Mouse (Mus musculus) heart, embryonic 14.5 days (tissue): ENCODE results near the gene Synpo2. TPM values are rescaled to one million over a fixed set of nuclear protein-coding genes. Genes with fewer than 3 reads are reported as not detected.

Experiments
- ATAC-seq: fragments of 200-750 bp; cut with Nextera tagmentation; 2 replicates; pipeline ENCODE4 v1.8.0; 2017; ENCODE audit warnings: low read depth, moderate TSS enrichment; ENCODE audit not compliant: insufficient number of reproducible peaks, insufficient read depth, low FRiP score
- H3K27ac ChIP-seq, 2 experiments: fragments of 200-500 bp in 1 of 2; fragments of 300-500 bp in 1 of 2; sonication (generic) in 1 of 2; replicated peaks in 1 of 2; 2 replicates each; pipeline ENCODE4 v1.5.1; 2012 to 2014; ENCODE audit warnings: low read depth in 2 of 2, low read length in 2 of 2, control low read depth in 1 of 2, mild to moderate bottlenecking in 1 of 2, mixed read lengths in 1 of 2; ENCODE audit not compliant: control insufficient read depth in 1 of 2, insufficient read depth in 1 of 2
- H3K27me3 ChIP-seq: fragments of 300-500 bp; sonication (generic); 2 replicates; pipeline ENCODE4 v1.6.1; 2014; ENCODE audit warnings: mild to moderate bottlenecking, low read length, control low read depth; ENCODE audit not compliant: control insufficient read depth, insufficient read depth
- H3K36me3 ChIP-seq: fragments of 300-500 bp; sonication (generic); 2 replicates; pipeline ENCODE4 v1.6.1; 2014; ENCODE audit warnings: mild to moderate bottlenecking, control low read depth, low read length, mixed read lengths; ENCODE audit not compliant: control insufficient read depth, insufficient read depth
- H3K4me1 ChIP-seq, 2 experiments: fragments of 200-500 bp in 1 of 2; fragments of 300-500 bp in 1 of 2; sonication (generic) in 1 of 2; 2 replicates each; pipeline ENCODE4 v1.6.1; 2012 to 2014; ENCODE audit warnings: low read length in 2 of 2, control low read depth in 1 of 2, mixed read lengths in 1 of 2; ENCODE audit not compliant: control insufficient read depth in 2 of 2, insufficient read depth in 2 of 2
- H3K4me2 ChIP-seq: fragments of 300-500 bp; sonication (generic); 2 replicates; pipeline ENCODE4 v1.6.1; 2014; ENCODE audit warnings: mild to moderate bottlenecking, low read length
- H3K4me3 ChIP-seq, 2 experiments: fragments of 200-500 bp in 1 of 2; fragments of 300-500 bp in 1 of 2; sonication (generic) in 1 of 2; 2 replicates each; pipeline ENCODE4 v1.5.1; 2012 to 2014; ENCODE audit warnings: low read length in 2 of 2, mild to moderate bottlenecking in 2 of 2, control low read depth in 1 of 2, low read depth in 1 of 2, moderate library complexity in 1 of 2; ENCODE audit not compliant: control insufficient read depth in 1 of 2, insufficient read depth in 1 of 2
- H3K9ac ChIP-seq: fragments of 300-500 bp; sonication (generic); 2 replicates; pipeline ENCODE4 v1.6.1; 2014; ENCODE audit warnings: mild to moderate bottlenecking, low read length
- H3K9me3 ChIP-seq: fragments of 300-500 bp; sonication (generic); 2 replicates; pipeline ENCODE4 v1.6.1; 2016; ENCODE audit warnings: low read length, control low read depth; ENCODE audit not compliant: control insufficient read depth
- WGBS: fragments of 180-500 bp; shearing (Covaris S2); extraction: QIAGEN DNeasy Blood & Tissue Kit; methylation state at CpG from one replicate; pipeline ENCODE4 v1.1.7; 2014; 5-methylcytosine and 5-hydroxymethylcytosine counted together
- polyA plus RNA-seq: library from polyadenylated mRNA; unstranded; fragments of >200 nt; fragmentation: Nextera tagmentation; extraction: Ambion mirVana; gene quantifications from 2 replicates; pipeline ENCODE4 v1.2.1, GENCODE M21; 2014

The Synpo2 gene
- polyA plus RNA-seq, 1 experiment from 2014 or later: 14.4 TPM

DNA sequence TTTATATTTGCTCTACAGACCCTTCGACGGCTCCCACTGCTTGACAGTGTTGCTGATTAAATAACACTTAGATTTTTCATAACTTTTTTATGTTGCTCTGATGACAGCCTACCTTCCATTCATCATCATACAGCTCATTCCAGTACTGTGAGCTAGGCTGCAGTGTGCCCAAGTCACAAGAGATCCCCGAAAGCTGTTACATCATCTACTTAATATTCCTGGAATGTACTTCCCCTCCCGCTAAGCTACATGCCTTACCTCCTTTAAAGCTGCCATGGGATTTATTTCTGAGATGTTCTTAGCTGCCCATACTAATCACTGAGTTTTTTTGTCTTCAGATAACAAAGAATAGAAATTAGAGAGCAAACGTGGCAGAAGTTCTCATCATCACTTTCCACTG lies 181.8 kb downstream of the Synpo2 start:
- ATAC-seq: 0 out of 2 replicates have a peak, but pooled peaks have one; percentile 17

DNA sequence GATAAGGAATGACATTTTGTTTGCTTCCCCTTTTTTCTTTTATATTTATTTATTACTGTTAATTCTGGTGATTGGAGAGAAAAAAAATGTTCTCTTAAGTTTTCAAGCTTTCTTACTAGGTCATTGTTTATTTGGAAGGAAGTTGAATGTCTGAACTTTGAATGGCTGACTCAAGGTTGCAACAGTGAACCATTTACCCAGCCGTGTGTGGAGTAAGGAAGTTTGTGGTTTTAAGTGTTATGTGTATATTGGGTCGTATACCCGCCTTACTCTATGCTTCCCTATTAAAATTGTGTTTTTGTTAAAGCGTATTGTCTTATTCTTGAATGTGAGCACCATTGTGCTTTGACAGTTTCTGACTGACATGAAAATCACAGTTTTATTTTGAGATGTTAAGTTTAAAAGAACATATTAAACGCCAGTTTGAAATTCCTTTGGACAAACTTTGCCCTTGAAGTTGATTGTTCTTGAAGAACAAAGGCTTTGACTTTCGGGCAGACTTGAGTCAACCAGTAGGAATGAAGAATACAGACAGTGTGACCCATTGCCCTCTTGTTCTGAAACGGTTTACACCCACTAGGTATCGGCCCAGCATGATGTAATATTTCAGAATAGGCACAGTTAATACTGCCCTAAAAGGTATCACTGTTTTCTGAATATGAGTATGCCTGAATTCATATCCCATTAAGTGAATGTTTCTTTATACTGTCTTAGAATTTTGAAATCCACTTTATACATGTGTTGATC lies 182.6 kb downstream of the Synpo2 start:
- Histone ChIP-seq H3K4me3 (no peak overlapping the region), H3K9ac (no peak overlapping the region), H3K36me3 (no peaks in the 10 kb centered on the region), H3K9me3 (peaks cover 5% of the 10 kb centered on the region; the same call in 1 of the 2 replicates), H3K4me1 (peaks cover 2 to 5% of the 10 kb centered on the region in 2 experiments; a peak in 2 of 4 replicates), H3K4me2 (no peak overlapping the region), H3K27ac (no peak overlapping the region), H3K27me3 (no peaks in the 10 kb centered on the region)
- no peak for ATAC-seq
- WGBS: 66% methylated on average over 8 of the region's 8 CpGs

More for the DNA sequence above, 181.8 kb downstream of the Synpo2 start:
- WGBS: 38% methylated on average over 5 of the region's 5 CpGs
- Histone ChIP-seq H3K4me2 (no peak overlapping the region), H3K36me3 (no peaks in the 10 kb centered on the region), H3K9me3 (peaks cover 4% of the 10 kb centered on the region; the same call in 1 of the 2 replicates), H3K4me3 (no peak overlapping the region), H3K27me3 (no peaks in the 10 kb centered on the region), H3K4me1 (peaks cover 2 to 5% of the 10 kb centered on the region in 2 experiments; a peak in 2 of 4 replicates), H3K27ac (no peak overlapping the region), H3K9ac (no peak overlapping the region)

DNA sequence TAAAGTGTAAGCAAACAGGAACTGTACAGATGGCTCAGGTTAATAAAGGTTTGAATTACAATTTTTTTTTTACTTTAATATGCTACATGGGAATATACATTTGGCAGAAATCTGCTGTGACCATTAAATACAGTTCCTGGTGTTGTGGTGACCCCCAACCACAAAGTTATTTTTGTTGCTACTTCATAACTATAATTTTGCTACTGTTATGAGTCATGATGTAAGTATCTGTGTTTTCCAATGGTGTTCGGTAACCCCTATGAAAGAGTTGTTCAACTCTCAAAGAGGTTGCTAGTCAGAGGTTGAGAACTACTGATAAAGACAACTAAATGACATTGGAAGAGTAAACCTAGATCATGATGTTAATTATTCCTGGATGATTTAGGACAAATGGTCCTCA lies 193.6 kb downstream of the Synpo2 start:
- no peak overlapping the region for H3K27ac ChIP-seq
- H3K4me3 ChIP-seq: no peak overlapping the region
- 64% methylated on average over 1 of the region's 1 CpGs for WGBS

DNA sequence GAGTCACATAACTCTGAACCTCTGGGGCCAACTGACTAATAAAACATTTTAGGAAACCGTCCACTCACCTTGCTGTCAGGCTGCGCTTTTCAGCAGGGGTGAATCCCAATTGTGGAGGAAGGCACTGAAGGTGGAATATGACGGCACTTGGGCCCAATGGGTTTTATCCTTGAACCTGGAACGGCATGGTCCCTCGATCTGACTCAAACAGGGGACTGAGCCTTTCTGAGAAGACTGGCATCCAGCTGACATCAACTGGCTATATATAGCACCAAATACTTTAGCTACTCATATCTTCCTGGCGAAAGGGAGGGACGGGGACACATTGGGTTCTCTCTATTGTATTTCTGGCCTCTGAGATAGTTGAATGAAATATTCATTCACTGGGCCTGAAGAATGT lies 201.2 kb downstream of the Synpo2 start, which contains the start of gene Myoz2:
Myoz2 (minus strand) TSS at position 264 of the 400 bp plus-strand sequence.
- Histone ChIP-seq H3K4me3 (peak within 1 kb of the TSS; percentile 45 to 61), H3K27ac (peak within 1 kb of the TSS; percentile 90 to 97), H3K4me1 (peaks cover 6 to 23% of the 10 kb centered on the region in 2 experiments; a peak in 3 of 4 replicates), H3K27me3 (no peaks in the 10 kb centered on the region), H3K36me3 (no peaks in the 10 kb centered on the region; the same call in none of the 2 replicates), H3K9me3 (no peaks in the 10 kb centered on the region), H3K9ac (peak within 1 kb of the TSS; percentile 83), H3K4me2 (peak within 1 kb of the TSS; percentile 70)
- peak; percentile 77; the same call in 1 of the 2 replicates for ATAC-seq
- 29% methylated on average over 7 of the region's 7 CpGs for WGBS

More for the DNA sequence above, 193.6 kb downstream of the Synpo2 start:
- H3K9me3 ChIP-seq: no peaks in the 10 kb centered on the region
- H3K9ac ChIP-seq: no peak overlapping the region
- no peaks in the 10 kb centered on the region for H3K36me3 ChIP-seq
- no peak for ATAC-seq
- H3K27me3 ChIP-seq: no peaks in the 10 kb centered on the region
- no peak overlapping the region for H3K4me2 ChIP-seq
- H3K4me1 ChIP-seq: peaks cover 2 to 9% of the 10 kb centered on the region in 2 experiments; a peak in 3 of 4 replicates

DNA sequence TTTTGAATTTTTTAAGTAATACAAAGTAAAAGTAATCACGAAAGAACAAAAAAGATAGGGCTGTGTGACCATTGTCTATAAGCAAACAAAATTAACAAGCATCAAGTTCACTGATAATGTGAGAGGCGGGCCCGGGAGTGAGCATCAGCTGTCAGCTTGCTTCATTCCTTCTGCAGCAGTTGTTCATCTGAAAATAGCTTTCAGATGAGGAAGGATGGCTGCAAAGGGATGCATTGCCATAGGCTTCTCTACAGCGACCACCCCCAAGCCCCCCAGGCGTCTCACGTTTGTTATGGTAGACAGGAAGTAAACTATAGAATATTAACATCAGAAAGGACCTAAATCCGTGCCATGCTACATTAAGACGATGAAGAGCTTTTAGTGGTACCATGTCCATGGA lies 202.1 kb downstream of the Synpo2 start:
- no peaks in the 10 kb centered on the region; the same call in none of the 2 replicates for H3K36me3 ChIP-seq
- peak overlapping the region; percentile 83 for H3K9ac ChIP-seq
- peak overlapping the region; percentile 45 to 61 for H3K4me3 ChIP-seq
- 42% methylated on average over 8 of the region's 8 CpGs for WGBS
- peak overlapping the region; percentile 90 to 97 for H3K27ac ChIP-seq
- peaks cover 8 to 20% of the 10 kb centered on the region in 2 experiments; a peak in 3 of 4 replicates for H3K4me1 ChIP-seq
- H3K27me3 ChIP-seq: no peaks in the 10 kb centered on the region
- no peak for ATAC-seq
- peak overlapping the region; percentile 70 for H3K4me2 ChIP-seq
- no peaks in the 10 kb centered on the region for H3K9me3 ChIP-seq

Other genes starting within 250 kb of the Synpo2 start
- 230 and 232 TPM in 2 replicates for gene Myoz2, start 201.1 kb downstream of the Synpo2 start, polyA plus RNA-seq
- 70.8 and 72.8 TPM in 2 replicates for gene Sec24d, start 31.3 kb upstream of the Synpo2 start, polyA plus RNA-seq
- gene Mettl14, start 150.0 kb upstream of the Synpo2 start, polyA plus RNA-seq: 15.3 and 15.5 TPM in 2 replicates
- 2.2 and 3.0 TPM in 2 replicates for gene Prss12, start 210.8 kb upstream of the Synpo2 start, polyA plus RNA-seq